Mouse (Mus musculus) forelimb bud, embryonic 11.5 days (tissue): ENCODE results near the gene 1700037H04Rik.
"Not testable (repeated sequence)": the region's sequence is repeated elsewhere in the genome, so short reads cannot be mapped to it uniquely, and the experiment has no call there.

Source experiments
- DNase-seq: peaks from one replicate; pipeline ENCODE4 v3.0.0-alpha.2; 2012; ENCODE audit warnings: low read depth, low spot score

1700037H04Rik gene

DNA sequence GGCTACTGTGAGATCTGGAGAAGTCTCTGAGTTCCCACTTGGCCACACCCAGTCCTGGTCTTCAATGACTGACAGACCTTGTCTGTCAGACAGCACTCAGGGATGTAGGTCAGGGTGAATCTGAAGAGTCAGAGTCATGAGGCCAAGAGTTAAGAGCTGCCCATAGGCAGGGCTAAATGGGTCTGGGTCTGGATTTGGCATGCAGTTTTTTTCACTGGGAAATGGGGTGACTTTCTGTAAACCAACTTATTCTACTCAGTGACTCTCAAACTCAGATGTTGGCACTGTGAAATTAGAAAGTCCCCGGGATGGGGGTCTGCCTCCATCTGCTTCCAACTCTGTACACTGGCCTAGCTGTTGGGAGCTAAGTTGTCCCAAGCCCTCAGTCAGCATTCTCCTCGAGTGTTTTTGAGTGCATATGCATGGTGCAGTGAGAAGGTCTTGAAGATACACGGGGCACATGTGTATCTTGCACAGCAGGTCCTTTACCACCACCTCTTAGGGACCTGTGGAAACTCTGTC, 31.2 kb downstream of the 1700037H04Rik start:
- DNase-seq, result no peak

DNA sequence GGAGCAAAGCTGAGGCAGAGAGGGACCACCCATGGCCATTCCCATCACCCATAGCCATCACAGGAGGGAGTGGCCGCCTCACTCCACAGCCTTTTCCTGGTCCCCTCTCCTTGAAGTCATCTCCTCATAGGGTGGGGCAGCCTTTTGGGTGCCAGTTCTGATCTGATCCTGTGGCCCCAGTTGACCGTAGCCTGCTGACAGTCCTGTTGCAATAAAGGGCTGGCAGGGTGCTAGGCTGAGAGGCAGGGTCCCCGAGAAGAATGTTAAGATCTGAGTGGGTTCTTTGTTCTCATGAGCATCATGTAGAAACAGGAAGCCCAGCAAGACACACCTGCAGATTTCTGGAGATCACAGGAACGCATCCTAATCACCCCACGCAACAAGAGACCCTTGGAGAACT, 31.7 kb downstream of the 1700037H04Rik start:
- no peak for DNase-seq

DNA sequence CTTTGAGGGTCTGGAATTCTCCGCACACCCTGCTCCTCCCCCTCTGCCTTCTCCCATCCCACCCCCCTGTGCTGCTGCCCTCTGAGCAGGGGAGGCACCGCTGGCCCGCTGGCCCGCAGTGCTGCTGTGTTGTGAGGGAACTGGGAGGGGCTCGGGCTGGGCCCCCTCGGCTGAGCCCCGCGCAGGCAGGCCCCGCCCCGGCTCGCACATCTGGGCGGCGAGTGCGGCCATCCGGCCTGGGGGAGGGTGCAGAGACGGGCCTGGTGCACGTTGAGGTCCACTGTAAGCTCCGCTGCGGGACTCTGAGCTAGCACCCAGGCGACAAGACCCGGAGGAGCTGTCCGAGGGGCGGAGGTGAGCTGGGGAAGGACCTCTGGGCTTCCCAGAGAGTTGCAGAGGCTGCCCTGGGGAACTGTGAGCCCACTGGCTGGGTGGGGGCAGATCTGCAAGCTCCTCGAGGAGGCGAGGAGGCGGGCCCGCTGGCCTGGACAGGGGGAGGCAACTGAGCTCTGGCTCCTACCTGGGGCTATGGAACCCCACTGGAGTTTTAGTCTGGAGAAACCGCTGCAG, 32.6 kb downstream of the 1700037H04Rik start, which contains the start of gene Hspa12b:
TSS of gene Hspa12b (plus strand) at position 120 of the 570 bp plus-strand sequence.
- DNase-seq, result peak; percentile 77

GRCm38 (mm10) chr2:131125964-131126815, 33.7 kb downstream of the 1700037H04Rik start:
- no peak for DNase-seq

DNA sequence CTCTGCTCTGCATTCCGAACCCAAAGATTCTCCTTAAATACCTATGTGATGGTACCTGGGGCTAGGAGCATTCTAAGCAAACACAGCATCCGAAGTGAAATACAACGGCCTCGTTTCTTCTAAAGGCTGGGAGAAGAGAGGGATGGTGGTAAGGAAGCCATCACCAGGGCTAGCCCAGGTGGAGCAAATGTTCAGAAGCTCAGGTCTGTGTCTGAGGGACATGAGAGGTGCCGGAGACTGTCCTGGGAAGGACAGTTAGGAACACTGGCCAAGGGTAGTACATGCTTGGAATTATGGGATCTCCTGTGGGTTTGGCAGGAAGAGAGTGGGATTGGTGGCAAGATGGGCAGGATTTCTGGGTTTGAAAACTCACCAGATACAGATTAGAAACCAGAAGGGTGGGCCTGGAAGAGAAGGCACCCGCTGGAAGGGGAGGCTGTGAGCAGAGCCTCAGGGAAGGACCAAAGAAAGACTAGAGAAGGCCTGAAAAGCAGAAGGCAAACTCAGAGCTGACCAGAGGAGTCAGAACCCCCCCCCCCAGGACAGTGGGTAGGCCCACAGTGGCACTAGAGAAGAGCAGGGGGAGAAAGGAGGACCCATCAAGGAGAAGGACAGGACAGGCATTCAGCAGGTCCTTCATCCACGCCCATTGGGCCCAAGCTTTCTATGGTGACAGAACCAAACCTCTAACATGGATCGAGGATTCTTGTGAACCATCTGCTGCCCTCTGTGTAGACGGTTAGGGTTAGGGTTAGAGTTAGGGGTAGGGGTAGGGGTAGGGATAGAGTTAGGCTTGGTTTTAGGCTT, 34.5 kb downstream of the 1700037H04Rik start:
- DNase-seq, result no peak

GRCm38 (mm10) chr2:131124166-131124565, 35.7 kb downstream of the 1700037H04Rik start:
- no peak for DNase-seq

GRCm38 (mm10) chr2:131118968-131119574, 40.8 kb downstream of the 1700037H04Rik start:
- DNase-seq, result no peak

DNA sequence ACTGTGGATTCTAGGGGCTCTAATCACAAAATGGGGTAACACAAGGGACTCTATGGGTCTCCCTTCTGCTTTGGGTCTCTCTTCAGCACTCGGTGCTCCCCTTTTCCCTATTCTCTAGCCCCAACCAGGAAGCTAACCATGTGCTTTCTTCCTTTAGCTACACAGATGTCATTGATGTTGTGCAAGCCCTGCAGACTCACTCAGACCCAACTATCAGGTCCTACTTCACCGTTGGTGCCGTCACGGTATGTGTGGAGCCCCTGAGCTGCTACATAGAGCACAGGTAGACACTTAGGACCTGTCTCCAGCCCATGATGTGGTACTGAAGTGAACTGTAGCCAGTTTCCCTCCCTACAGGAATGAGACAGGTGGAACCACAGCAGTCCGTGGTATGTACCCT, 53.9 kb downstream of the 1700037H04Rik start:
- DNase-seq, result no peak

DNA sequence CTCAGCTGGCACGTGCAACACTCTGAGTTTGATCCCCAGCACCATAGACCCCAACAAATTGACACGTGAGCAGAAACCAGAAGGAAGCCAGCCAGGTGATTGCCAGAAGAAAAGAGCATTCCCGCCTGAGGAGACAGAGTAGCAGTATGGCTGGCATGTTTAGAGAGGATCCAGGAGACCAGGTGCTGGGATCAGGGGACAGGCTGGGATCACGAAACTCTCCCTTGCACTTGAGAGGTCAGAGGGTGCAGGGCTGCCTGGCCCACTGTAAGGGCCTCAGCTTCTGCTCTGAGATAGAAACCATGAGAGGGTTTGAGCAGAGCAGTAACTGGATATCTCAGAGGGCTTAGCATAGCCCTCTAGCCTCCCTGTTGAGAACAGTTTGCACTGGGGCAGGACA, 54.8 kb downstream of the 1700037H04Rik start:
- not testable (repeated sequence) for DNase-seq

DNA sequence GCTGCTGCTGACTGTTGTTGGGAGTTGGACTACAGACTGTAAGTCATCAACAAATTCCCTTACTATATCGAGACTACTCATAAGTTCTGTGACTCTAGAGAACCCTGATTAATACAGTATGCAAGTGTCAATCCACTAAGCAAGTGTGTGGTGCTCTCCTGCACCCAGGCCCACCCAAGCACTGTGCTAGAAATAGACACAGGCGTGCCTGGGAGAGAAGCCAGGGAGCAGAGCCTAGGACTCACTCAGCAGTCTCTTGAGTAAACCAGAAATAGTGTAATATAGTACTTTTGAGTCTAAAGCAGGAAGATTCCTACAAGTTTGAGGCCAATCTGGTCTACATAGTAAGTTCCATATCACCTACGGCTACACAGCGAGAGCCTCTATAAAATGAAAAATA, 55.9 kb downstream of the 1700037H04Rik start:
- DNase-seq, result no peak

- no peak for DNase-seq
Observed at GRCm38 (mm10) chr2:131101530-131101929, 58.4 kb downstream of the 1700037H04Rik start.

DNA sequence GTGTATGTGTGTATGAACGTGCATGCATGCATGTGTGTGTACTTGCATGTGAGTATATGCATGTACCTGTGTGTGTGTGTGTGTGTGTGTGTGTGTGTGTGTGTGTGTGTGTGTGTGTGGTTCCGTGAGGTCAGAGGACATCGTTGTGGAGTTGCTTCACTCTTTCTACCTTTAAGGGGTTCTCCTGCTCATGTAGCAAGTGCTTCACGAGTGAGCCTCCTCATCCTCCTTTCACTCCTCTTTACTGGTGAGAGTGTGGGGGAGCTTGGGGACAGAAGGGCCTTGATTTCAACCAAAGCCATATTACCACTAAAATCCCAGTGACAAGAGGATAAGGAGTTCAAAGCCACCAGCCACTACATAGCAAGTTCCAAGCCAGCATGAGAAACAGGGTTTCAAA, 62.8 kb downstream of the 1700037H04Rik start:
- no peak for DNase-seq
